Mouse (Mus musculus) frontal cortex, postnatal 36 days (tissue): ENCODE data around the gene Mrps18a.

Experiments
- DNase-seq, 2 experiments: peaks; one replicate each; pipeline ENCODE4 v3.0.0; 2022; ENCODE audit warnings: low spot score in 2 of 2

Gene Mrps18a

GRCm38 (mm10) chr17:46143578-46144423, 33.0 kb downstream of the Mrps18a start, which contains the start of gene Rsph9:
Gene Rsph9, minus strand, starts transcription at chr17:46144216.
- DNase-seq = peak; percentile 71 to 82

- DNase-seq = peak; percentile 85 to 88
These were observed 42.3 kb downstream of the Mrps18a start, which contains the start of gene Mad2l1bp for GRCm38 (mm10) chr17:46152847-46153782. Gene Mad2l1bp, minus strand, starts transcription at chr17:46153553.

- DNase-seq = no peak
These were observed 43.5 kb downstream of the Mrps18a start for GRCm38 (mm10) chr17:46154336-46154735.

- DNase-seq = no peak
These were observed 45.9 kb downstream of the Mrps18a start for GRCm38 (mm10) chr17:46156680-46157079.

- no peak for DNase-seq
These were observed 46.3 kb downstream of the Mrps18a start for GRCm38 (mm10) chr17:46157131-46157530.

- DNase-seq = no peak
These were observed 48.5 kb downstream of the Mrps18a start for GRCm38 (mm10) chr17:46159236-46159635.

- DNase-seq = peak; percentile 84 to 87
These were observed 49.4 kb downstream of the Mrps18a start for GRCm38 (mm10) chr17:46160090-46160662.

- DNase-seq = peak; percentile 94 to 99
These were observed 49.9 kb downstream of the Mrps18a start, which contains the start of gene Gtpbp2 for GRCm38 (mm10) chr17:46160686-46161085. Gene Gtpbp2, plus strand, starts transcription at chr17:46161032.

GRCm38 (mm10) chr17:46161179-46161578, 50.4 kb downstream of the Mrps18a start:
- no peak for DNase-seq

GRCm38 (mm10) chr17:46161710-46162109, 50.9 kb downstream of the Mrps18a start:
- DNase-seq = no peak

- no peak for DNase-seq
These were observed 51.8 kb downstream of the Mrps18a start for GRCm38 (mm10) chr17:46162551-46162950.

GRCm38 (mm10) chr17:46162951-46163421, 52.2 kb downstream of the Mrps18a start:
- DNase-seq = no peak

- DNase-seq = no peak
These were observed 53.5 kb downstream of the Mrps18a start for GRCm38 (mm10) chr17:46164301-46164700.

- no peak for DNase-seq
These were observed 54.0 kb downstream of the Mrps18a start for GRCm38 (mm10) chr17:46164791-46165190.

- no peak for DNase-seq
These were observed 54.7 kb downstream of the Mrps18a start for GRCm38 (mm10) chr17:46165460-46165859.

GRCm38 (mm10) chr17:46166270-46166669, 55.5 kb downstream of the Mrps18a start:
- DNase-seq = no peak

GRCm38 (mm10) chr17:46167014-46167413, 56.2 kb downstream of the Mrps18a start:
- no peak for DNase-seq

- no peak for DNase-seq
These were observed 57.5 kb downstream of the Mrps18a start for GRCm38 (mm10) chr17:46168318-46168717.

- no peak for DNase-seq
These were observed 58.0 kb downstream of the Mrps18a start for GRCm38 (mm10) chr17:46168768-46169167.

- no peak for DNase-seq
These were observed 59.8 kb downstream of the Mrps18a start for GRCm38 (mm10) chr17:46170538-46170937.
